Mouse (Mus musculus) ovary, adult 10 weeks (tissue): Measurements from ENCODE around the gene Ccdc130. TPM values are rescaled to one million over a fixed set of nuclear protein-coding genes. Genes with fewer than 3 reads are reported as not detected.

Source experiments
- polyA plus RNA-seq: library from polyadenylated mRNA; stranded (reverse); fragments of 350-450 nt; fragmentation: Illumina TruSeq; extraction: RNeasy Lipid Tissue Mini Kit (QIAGEN cat#74804); gene quantifications from one replicate; pipeline ENCODE4 v1.2.3, GENCODE M21; 2014

The Ccdc130 gene
- polyA plus RNA-seq = 2.2 TPM

GRCm38 (mm10) chr8:84269950-84270773 is at the start of gene Ccdc130:
Gene Ccdc130 (minus strand): TSS chr8:84270380.

GRCm38 (mm10) chr8:84256822-84257610 is 13.2 kb downstream of the Ccdc130 start, which contains the start of gene Mri1:
Gene Mri1 (minus strand): TSS chr8:84257326.

GRCm38 (mm10) chr8:84249257-84250170 is 20.7 kb downstream of the Ccdc130 start, which contains the start of gene D8Ertd738e:
Gene D8Ertd738e (minus strand): TSS chr8:84249719.

GRCm38 (mm10) chr8:84236998-84237473 is 33.1 kb downstream of the Ccdc130 start, which contains the start of gene Zswim4:
Gene Zswim4 (minus strand): TSS chr8:84237055.

Other genes starting within 250 kb of the Ccdc130 start
- gene Palm3, start 248.9 kb downstream of the Ccdc130 start, polyA plus RNA-seq = 2.5 TPM
- 0.14 TPM for gene Il27ra, start 227.8 kb downstream of the Ccdc130 start, polyA plus RNA-seq
- not detected for gene Rln3, start 225.4 kb downstream of the Ccdc130 start, polyA plus RNA-seq
- 3.0 TPM for gene Gm10643, start 205.2 kb downstream of the Ccdc130 start, polyA plus RNA-seq
- gene Rfx1, start 203.5 kb downstream of the Ccdc130 start, polyA plus RNA-seq = 0.68 TPM
- gene Dcaf15, start 165.6 kb downstream of the Ccdc130 start, polyA plus RNA-seq = 2.8 TPM
- gene Podnl1, start 144.4 kb downstream of the Ccdc130 start, polyA plus RNA-seq = 0.14 TPM
- gene Cc2d1a, start 122.4 kb downstream of the Ccdc130 start, polyA plus RNA-seq = 0.14 TPM
- not detected for gene 4930432K21Rik, start 122.4 kb downstream of the Ccdc130 start, polyA plus RNA-seq
- not detected for gene Nanos3, start 85.2 kb downstream of the Ccdc130 start, polyA plus RNA-seq
- gene Zswim4, start 33.3 kb downstream of the Ccdc130 start, polyA plus RNA-seq = not detected
- not detected for gene D8Ertd738e, start 20.7 kb downstream of the Ccdc130 start, polyA plus RNA-seq
- 3.2 TPM for gene Mri1, start 13.1 kb downstream of the Ccdc130 start, polyA plus RNA-seq
- 1.9 TPM for gene Cacna1a, start 118.1 kb upstream of the Ccdc130 start, polyA plus RNA-seq